Mouse (Mus musculus) lung, postnatal 4 days (tissue): ENCODE results near the gene Plekha1.

Experiments used
- DNase-seq, 2 experiments: peaks; one replicate each; pipeline ENCODE4 v3.0.0; 2021

Plekha1 gene

GRCm38 (mm10) chr7:130865613-130866591, at the start of gene Plekha1:
Plekha1 (plus strand) TSS chr7:130865756.
- DNase-seq = peak; percentile 98 to 99

GRCm38 (mm10) chr7:130816243-130816642, 49.3 kb upstream of the Plekha1 start:
- DNase-seq = no peak

- no peak for DNase-seq
These were observed 46.7 kb upstream of the Plekha1 start for GRCm38 (mm10) chr7:130818813-130819212.

GRCm38 (mm10) chr7:130819624-130820023, 45.9 kb upstream of the Plekha1 start:
- no peak for DNase-seq

- DNase-seq = no peak
These were observed 41.6 kb upstream of the Plekha1 start for GRCm38 (mm10) chr7:130823992-130824391.

GRCm38 (mm10) chr7:130826343-130826742, 39.2 kb upstream of the Plekha1 start:
- no peak for DNase-seq

- peak in 1 of 2 experiments; percentile 73 for DNase-seq
These were observed 38.1 kb upstream of the Plekha1 start for GRCm38 (mm10) chr7:130827431-130827830.

- no peak for DNase-seq
These were observed 37.6 kb upstream of the Plekha1 start for GRCm38 (mm10) chr7:130827844-130828403.

- no peak for DNase-seq
These were observed 37.1 kb upstream of the Plekha1 start for GRCm38 (mm10) chr7:130828475-130828874.

- no peak for DNase-seq
These were observed 34.0 kb upstream of the Plekha1 start for GRCm38 (mm10) chr7:130831586-130831985.

- no peak for DNase-seq
These were observed 31.3 kb upstream of the Plekha1 start for GRCm38 (mm10) chr7:130834299-130834698.

- DNase-seq = peak in 1 of 2 experiments; percentile 44
These were observed 30.3 kb upstream of the Plekha1 start for GRCm38 (mm10) chr7:130834958-130835861.

- no peak for DNase-seq
These were observed 29.5 kb upstream of the Plekha1 start for GRCm38 (mm10) chr7:130836066-130836465.

- DNase-seq = peak in 1 of 2 experiments; percentile 34
These were observed 27.5 kb upstream of the Plekha1 start for GRCm38 (mm10) chr7:130837941-130838657.

- DNase-seq = no peak
These were observed 26.9 kb upstream of the Plekha1 start for GRCm38 (mm10) chr7:130838658-130839025.

- no peak for DNase-seq
These were observed 26.0 kb upstream of the Plekha1 start for GRCm38 (mm10) chr7:130839380-130840100.

GRCm38 (mm10) chr7:130847164-130847718, 18.3 kb upstream of the Plekha1 start:
- DNase-seq = peak; percentile 37 to 46

- peak; percentile 45 to 73 for DNase-seq
These were observed 10.8 kb upstream of the Plekha1 start for GRCm38 (mm10) chr7:130854684-130855292.

- peak; percentile 34 to 63 for DNase-seq
These were observed 9.9 kb upstream of the Plekha1 start for GRCm38 (mm10) chr7:130855681-130856080.

GRCm38 (mm10) chr7:130857973-130858372, 7.6 kb upstream of the Plekha1 start:
- DNase-seq = no peak

- DNase-seq = no peak
These were observed 5.6 kb upstream of the Plekha1 start for GRCm38 (mm10) chr7:130859926-130860325.
